Mouse (Mus musculus): ENCODE measurements around the gene Bpifa6. TPM values are rescaled to one million over a fixed set of nuclear protein-coding genes. Genes with fewer than 3 reads are reported as not detected.

Gene Bpifa6
- total and polyA plus RNA-seq, 2 experiments from 2014 or later: not detected

DNA sequence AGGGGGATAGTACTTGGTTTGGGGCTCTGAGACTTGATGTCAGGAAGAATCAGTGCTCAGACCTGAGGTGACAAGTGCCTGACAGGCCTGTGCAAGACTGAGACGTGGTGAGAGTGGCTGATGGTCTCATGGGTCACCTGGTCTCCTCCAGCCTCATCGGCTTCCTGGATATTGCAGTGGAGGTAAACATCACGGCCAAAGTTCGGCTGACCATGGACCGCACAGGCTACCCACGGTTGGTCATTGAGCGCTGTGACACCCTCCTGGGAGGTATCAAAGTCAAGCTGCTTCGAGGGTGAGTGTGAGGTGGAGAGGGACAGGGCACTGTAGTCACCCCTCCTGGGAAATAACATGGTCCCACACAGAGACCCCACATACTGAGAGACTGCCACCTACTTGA, 30.2 kb upstream of the Bpifa6 start:
- no peak overlapping the region for H3K9ac ChIP-seq (replicated peaks; ENCODE audit: low read length)
- no peak overlapping the region for H3K4me3 ChIP-seq (ENCODE audit: low read length)
- H3K4me2 ChIP-seq (ENCODE audit: low read depth, low read length): no peak overlapping the region
- no peaks in the 10 kb centered on the region for H3K27me3 ChIP-seq (ENCODE audit: insufficient read depth, low read length)
- ATAC-seq: no peak
- no peaks in the 10 kb centered on the region for H3K4me1 ChIP-seq (ENCODE audit: insufficient read depth, low read length)
- no peak for DNase-seq (ENCODE audit: low spot score)
- TF ChIP-seq CTCF (IDR thresholded peaks at IDR 0.05; ENCODE audit: low read depth): no peak
- H3K27ac ChIP-seq: no peak overlapping the region
- no peaks in the 10 kb centered on the region for H3K9me3 ChIP-seq (ENCODE audit: low read length)
- H3K36me3 ChIP-seq (ENCODE audit: insufficient read depth, low read length): no peaks in the 10 kb centered on the region
- WGBS: 85% methylated on average over 8 of the region's 8 CpGs

- no peak overlapping the region for H3K9ac ChIP-seq (replicated peaks; ENCODE audit: low read length)
- H3K27me3 ChIP-seq (ENCODE audit: insufficient read depth, low read length): no peaks in the 10 kb centered on the region
- H3K9me3 ChIP-seq (ENCODE audit: low read length): no peaks in the 10 kb centered on the region
- H3K4me3 ChIP-seq (ENCODE audit: low read length): no peak overlapping the region
- 32% methylated on average over 6 of the region's 6 CpGs for WGBS
- no peaks in the 10 kb centered on the region for H3K36me3 ChIP-seq (ENCODE audit: insufficient read depth, low read length)
- peak; percentile 86 for TF ChIP-seq CTCF (IDR thresholded peaks at IDR 0.05; ENCODE audit: low read depth)
- H3K4me1 ChIP-seq (ENCODE audit: insufficient read depth, low read length): no peaks in the 10 kb centered on the region
- no peak overlapping the region for H3K27ac ChIP-seq
- no peak overlapping the region for H3K4me2 ChIP-seq (ENCODE audit: low read depth, low read length)
- ATAC-seq (no peak; the same call in 1 of the 2 replicates), DNase-seq (ENCODE audit: low spot score) (peak; percentile 84)
These were observed 21.8 kb upstream of the Bpifa6 start for GRCm38 (mm10) chr2:153952897-153953296.

- WGBS: 8% methylated on average over 6 of the region's 6 CpGs
- H3K27ac ChIP-seq: no peak overlapping the region
- H3K4me1 ChIP-seq (ENCODE audit: insufficient read depth, low read length): no peaks in the 10 kb centered on the region
- ATAC-seq (peak; percentile 69), DNase-seq (ENCODE audit: low spot score) (peak; percentile 82)
- H3K4me3 ChIP-seq (ENCODE audit: low read length): no peak overlapping the region
- H3K36me3 ChIP-seq (ENCODE audit: insufficient read depth, low read length): no peaks in the 10 kb centered on the region
- H3K9ac ChIP-seq (replicated peaks; ENCODE audit: low read length): no peak overlapping the region
- H3K9me3 ChIP-seq (ENCODE audit: low read length): no peaks in the 10 kb centered on the region
- peak; percentile 81 for TF ChIP-seq CTCF (IDR thresholded peaks at IDR 0.05; ENCODE audit: low read depth)
- no peaks in the 10 kb centered on the region for H3K27me3 ChIP-seq (ENCODE audit: insufficient read depth, low read length)
- peak overlapping the region; percentile 18; the same call in 1 of the 2 replicates for H3K4me2 ChIP-seq (ENCODE audit: low read depth, low read length)
These were observed 20.9 kb upstream of the Bpifa6 start for GRCm38 (mm10) chr2:153953836-153954235.

DNA sequence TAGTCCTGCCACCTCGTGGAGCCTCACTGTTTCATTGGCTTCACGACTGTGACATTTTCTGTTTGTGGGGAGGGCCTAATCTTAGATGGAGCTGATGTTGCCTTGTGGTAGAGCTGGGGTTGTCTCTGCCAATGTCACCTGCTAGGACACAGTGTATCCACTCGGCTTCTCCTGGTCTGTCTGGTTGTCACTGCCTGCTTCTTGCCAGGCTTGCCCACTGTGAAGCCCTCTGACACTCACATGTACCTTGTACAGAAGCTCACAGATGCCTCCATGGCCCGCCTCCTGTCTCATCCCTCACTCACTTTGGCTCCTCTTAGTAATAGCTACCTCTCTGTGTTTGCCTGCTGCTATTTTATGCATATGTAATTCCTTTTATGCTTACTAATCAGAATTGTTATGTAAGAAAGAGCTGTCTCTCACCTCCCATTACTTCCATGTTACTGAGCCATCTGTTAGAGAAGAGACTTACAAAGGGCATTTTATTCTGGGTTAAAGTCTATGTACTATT, 11.9 kb upstream of the Bpifa6 start:
- H3K4me3 ChIP-seq (ENCODE audit: low read length): no peak overlapping the region
- H3K9ac ChIP-seq (replicated peaks; ENCODE audit: low read length): no peak overlapping the region
- ATAC-seq (no peak), DNase-seq (ENCODE audit: low spot score) (no peak)
- no peaks in the 10 kb centered on the region for H3K4me1 ChIP-seq (ENCODE audit: insufficient read depth, low read length)
- no peak overlapping the region for H3K4me2 ChIP-seq (ENCODE audit: low read depth, low read length)
- no peaks in the 10 kb centered on the region for H3K9me3 ChIP-seq (ENCODE audit: low read length)
- no peaks in the 10 kb centered on the region for H3K27me3 ChIP-seq (ENCODE audit: insufficient read depth, low read length)
- no peaks in the 10 kb centered on the region for H3K36me3 ChIP-seq (ENCODE audit: insufficient read depth, low read length)
- WGBS: 64% methylated on average over 4 of the region's 4 CpGs
- H3K27ac ChIP-seq: peak overlapping the region; percentile 29; the same call in 1 of the 2 replicates
- no peak for TF ChIP-seq CTCF (IDR thresholded peaks at IDR 0.05; ENCODE audit: low read depth)

GRCm38 (mm10) chr2:153963334-153963733, 11.4 kb upstream of the Bpifa6 start:
- WGBS: 71% methylated on average over 1 of the region's 1 CpGs
- TF ChIP-seq CTCF (IDR thresholded peaks at IDR 0.05; ENCODE audit: low read depth): no peak
- no peak overlapping the region for H3K9ac ChIP-seq (replicated peaks; ENCODE audit: low read length)
- no peaks in the 10 kb centered on the region for H3K27me3 ChIP-seq (ENCODE audit: insufficient read depth, low read length)
- H3K36me3 ChIP-seq (ENCODE audit: insufficient read depth, low read length): no peaks in the 10 kb centered on the region
- no peaks in the 10 kb centered on the region for H3K9me3 ChIP-seq (ENCODE audit: low read length)
- no peak overlapping the region for H3K4me2 ChIP-seq (ENCODE audit: low read depth, low read length)
- no peaks in the 10 kb centered on the region for H3K4me1 ChIP-seq (ENCODE audit: insufficient read depth, low read length)
- DNase-seq (ENCODE audit: low spot score) (peak; percentile 38), ATAC-seq (0 out of 2 replicates have a peak, but pooled peaks have one; percentile 18)
- H3K4me3 ChIP-seq (ENCODE audit: low read length): no peak overlapping the region
- no peak overlapping the region for H3K27ac ChIP-seq

GRCm38 (mm10) chr2:153970221-153970620, 4.5 kb upstream of the Bpifa6 start:
- H3K27ac ChIP-seq: no peak overlapping the region
- H3K4me3 ChIP-seq (ENCODE audit: low read length): no peak overlapping the region
- no peaks in the 10 kb centered on the region for H3K9me3 ChIP-seq (ENCODE audit: low read length)
- no peak overlapping the region for H3K9ac ChIP-seq (replicated peaks; ENCODE audit: low read length)
- no peaks in the 10 kb centered on the region for H3K27me3 ChIP-seq (ENCODE audit: insufficient read depth, low read length)
- 66% methylated on average over 5 of the region's 5 CpGs for WGBS
- no peaks in the 10 kb centered on the region for H3K4me1 ChIP-seq (ENCODE audit: insufficient read depth, low read length)
- ATAC-seq: no peak
- no peak overlapping the region for H3K4me2 ChIP-seq (ENCODE audit: low read depth, low read length)
- no peak for DNase-seq (ENCODE audit: low spot score)
- no peaks in the 10 kb centered on the region for H3K36me3 ChIP-seq (ENCODE audit: insufficient read depth, low read length)
- TF ChIP-seq CTCF (IDR thresholded peaks at IDR 0.05; ENCODE audit: low read depth): no peak

GRCm38 (mm10) chr2:153995770-153996169, 21.0 kb downstream of the Bpifa6 start:
- TF ChIP-seq CTCF (IDR thresholded peaks at IDR 0.05; ENCODE audit: low read depth): peak; percentile 96
- 11% methylated on average over 7 of the region's 7 CpGs for WGBS
- Histone ChIP-seq H3K4me2 (ENCODE audit: low read depth, low read length) (no peak overlapping the region), H3K9me3 (ENCODE audit: low read length) (no peaks in the 10 kb centered on the region), H3K4me1 (ENCODE audit: insufficient read depth, low read length) (no peaks in the 10 kb centered on the region), H3K9ac (replicated peaks; ENCODE audit: low read length) (no peak overlapping the region), H3K4me3 (ENCODE audit: low read length) (no peak overlapping the region), H3K27ac (no peak overlapping the region), H3K27me3 (ENCODE audit: insufficient read depth, low read length) (no peaks in the 10 kb centered on the region), H3K36me3 (ENCODE audit: insufficient read depth, low read length) (no peaks in the 10 kb centered on the region)
- ATAC-seq: no peak
- DNase-seq (ENCODE audit: low spot score): peak; percentile 90
